Mouse (Mus musculus) brain, embryonic 14.5 days (tissue): ENCODE results near the gene Zmym6. TPM values are rescaled to one million over a fixed set of nuclear protein-coding genes. Genes with fewer than 3 reads are reported as not detected.
A peak's percentile ranks its signal among the peaks of the same experiment; 100 is the strongest.

Experiments
- DNase-seq: peaks from one replicate; pipeline ENCODE4 v3.0.0-alpha.2; 2011; ENCODE audit warnings: low read depth
- CTCF ChIP-seq: fragments of 200-500 bp; IDR thresholded peaks from 2 replicates; pipeline ENCODE4 v1.5.1; 2012; ENCODE audit warnings: inconsistent platforms, mild to moderate bottlenecking, moderate library complexity, borderline replicate concordance; ENCODE audit not compliant: insufficient read depth, insufficient read length; ENCODE audit errors: extremely low read depth
- POLR2A ChIP-seq: fragments of 200-500 bp; IDR thresholded peaks from 2 replicates; pipeline ENCODE4 v1.6.1; 2012; ENCODE audit warnings: mild to moderate bottlenecking, inconsistent platforms, borderline replicate concordance; ENCODE audit not compliant: poor library complexity, insufficient read depth, insufficient read length, severe bottlenecking; ENCODE audit errors: extremely low read depth
- polyA plus RNA-seq: library from polyadenylated mRNA; depleted of rRNA; stranded (reverse); fragments of >200 nt; gene quantifications from 2 replicates; pipeline ENCODE4 v1.2.3, GENCODE M21; 2012

Gene Zmym6
- polyA plus RNA-seq, 1 experiment, result 39.0 TPM

DNA sequence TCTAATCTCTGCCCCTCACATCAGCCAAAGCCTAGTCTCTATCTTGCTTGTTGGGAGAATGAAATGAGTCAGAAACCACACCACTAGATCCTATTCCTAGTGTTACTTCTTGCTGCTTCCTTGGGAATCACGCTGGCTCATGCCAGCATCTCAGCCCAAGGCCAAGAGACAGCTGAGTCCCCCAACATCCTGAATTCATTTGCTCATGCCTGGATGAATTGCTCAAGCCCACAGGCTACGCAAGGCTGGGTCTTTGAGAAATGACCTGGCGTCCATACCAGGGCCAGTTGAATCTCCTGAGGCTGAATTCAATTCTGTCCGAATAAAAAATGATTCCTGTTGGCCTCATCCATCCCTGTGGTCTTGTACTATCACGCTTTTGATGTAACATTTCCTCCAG is 60.4 kb downstream of the Zmym6 start:
- TF ChIP-seq POLR2A (no peak), CTCF (no peak)

DNA sequence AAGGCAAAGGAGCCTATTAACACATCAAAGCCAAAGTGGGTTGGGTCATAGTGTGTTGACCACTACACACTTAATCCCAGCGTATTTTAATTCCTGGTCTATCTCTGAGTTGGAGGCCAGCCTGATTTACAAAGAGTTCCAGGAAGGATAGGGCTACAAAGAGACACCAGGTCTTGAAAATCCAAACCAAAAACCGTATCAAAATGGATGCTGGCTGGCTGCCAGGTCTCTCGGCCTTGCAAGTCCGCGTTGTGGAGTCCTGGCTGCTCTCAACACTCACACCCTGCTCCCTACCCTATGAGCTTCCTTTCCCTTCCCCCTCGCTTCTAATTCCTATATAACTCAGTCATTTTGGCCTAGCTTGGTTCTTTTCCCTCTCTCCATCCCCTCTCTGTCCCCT is 61.3 kb downstream of the Zmym6 start:
- DNase-seq, result peak; percentile 50
- TF ChIP-seq CTCF, result no peak
- no peak for TF ChIP-seq POLR2A

More for the DNA sequence above, 60.4 kb downstream of the Zmym6 start:
- no peak for DNase-seq

GRCm38 (mm10) chr4:127150031-127150430 is 72.8 kb downstream of the Zmym6 start:
- DNase-seq, result no peak
- TF ChIP-seq CTCF, result no peak
- no peak for TF ChIP-seq POLR2A

GRCm38 (mm10) chr4:127153345-127153744 is 76.2 kb downstream of the Zmym6 start:
- TF ChIP-seq POLR2A, result no peak
- no peak for DNase-seq

DNA sequence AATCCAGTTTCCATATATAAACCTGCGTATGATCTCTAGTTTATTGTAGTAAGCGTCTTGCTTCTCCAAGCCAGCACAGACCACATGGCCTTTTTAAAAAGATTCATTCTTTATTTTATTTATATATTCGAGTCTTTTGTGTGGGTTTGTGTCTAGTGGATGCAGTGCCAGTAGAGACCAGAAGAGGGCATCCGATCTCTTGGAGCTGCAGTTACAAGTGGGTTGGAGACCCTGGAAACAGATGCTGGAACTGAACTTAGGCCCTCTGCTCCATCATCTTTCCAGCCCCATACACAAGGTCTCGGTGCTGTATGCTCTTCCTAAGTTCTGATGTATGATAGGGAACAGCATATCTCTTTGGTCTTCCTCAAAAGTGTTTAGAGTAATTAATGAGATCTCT is 78.6 kb downstream of the Zmym6 start:
- peak; percentile 18 for DNase-seq
- TF ChIP-seq POLR2A, result no peak
- TF ChIP-seq CTCF, result peak; percentile 24; the same call in 1 of the 2 replicates

DNA sequence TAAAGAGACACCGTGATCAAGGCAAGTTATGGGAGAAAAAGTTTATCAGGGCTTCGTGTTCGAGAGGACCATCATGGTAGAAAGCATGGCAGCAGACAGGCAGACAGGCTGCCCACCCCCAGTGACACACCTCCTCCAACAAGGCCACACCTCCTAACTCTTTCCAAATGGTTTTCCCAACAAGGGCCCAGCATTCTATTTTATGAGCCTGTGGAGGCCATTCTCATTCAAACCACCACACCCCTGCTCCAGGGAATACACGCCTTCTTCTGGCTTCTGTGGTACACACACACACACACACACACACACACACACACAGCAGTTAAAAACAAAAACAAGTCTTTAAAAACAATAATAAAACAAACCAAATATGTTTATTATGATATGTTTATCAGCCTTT is 80.6 kb downstream of the Zmym6 start:
- no peak for DNase-seq
- TF ChIP-seq POLR2A, result no peak
- no peak for TF ChIP-seq CTCF

DNA sequence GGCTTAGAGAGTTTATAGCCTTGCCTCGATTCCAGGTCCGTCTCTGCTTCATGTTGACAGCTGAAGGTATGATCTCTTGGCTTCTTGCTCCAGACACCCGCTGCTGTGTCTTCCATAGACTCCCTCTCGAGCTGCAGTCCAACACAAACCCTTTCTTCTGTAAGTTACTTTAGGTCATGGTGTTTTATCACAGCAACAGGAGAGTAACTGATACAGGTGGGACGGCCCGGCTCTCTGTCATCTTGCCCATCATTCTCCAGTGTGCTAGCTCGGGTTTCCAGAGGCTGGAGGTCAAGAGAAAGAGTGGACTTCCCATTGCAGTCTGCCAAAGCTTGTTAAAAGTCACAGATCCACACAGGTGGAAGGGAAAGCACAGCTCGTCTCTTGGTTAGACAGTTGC is 86.7 kb downstream of the Zmym6 start:
- no peak for DNase-seq
- TF ChIP-seq CTCF, result no peak
- no peak for TF ChIP-seq POLR2A

- no peak for DNase-seq
- TF ChIP-seq POLR2A (no peak), CTCF (no peak)
Observed at GRCm38 (mm10) chr4:127167096-127167495, 89.9 kb downstream of the Zmym6 start.

DNA sequence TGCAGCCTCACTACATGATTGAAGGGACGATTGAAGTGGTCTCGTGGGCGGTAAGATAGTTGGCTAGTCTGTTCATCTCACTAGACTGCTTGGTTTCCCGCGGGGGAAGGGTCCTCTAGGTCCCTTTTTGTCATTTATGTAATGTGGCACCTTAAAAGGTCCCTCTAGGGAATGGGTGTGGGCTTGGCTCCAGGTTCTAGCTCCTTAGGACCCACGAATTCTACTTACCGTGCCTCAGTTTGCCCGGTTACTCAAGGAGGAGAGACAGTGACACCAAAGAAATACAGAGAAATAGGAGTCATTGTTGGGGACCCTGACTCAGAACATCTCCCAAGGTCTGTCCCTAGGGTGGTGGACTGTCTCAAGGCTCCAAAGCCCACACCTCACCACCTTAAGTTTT is 90.5 kb downstream of the Zmym6 start:
- TF ChIP-seq CTCF (no peak), POLR2A (no peak)

GRCm38 (mm10) chr4:127168211-127168913 is 91.2 kb downstream of the Zmym6 start:
- TF ChIP-seq CTCF (no peak), POLR2A (0 out of 2 replicates have a peak, but pooled peaks have one; percentile 12)
- DNase-seq, result peak; percentile 80

More for the DNA sequence above, 90.5 kb downstream of the Zmym6 start:
- no peak for DNase-seq

- DNase-seq, result peak; percentile 64
- TF ChIP-seq CTCF (no peak), POLR2A (no peak)
Observed at GRCm38 (mm10) chr4:127168914-127169345, 91.7 kb downstream of the Zmym6 start, which contains the start of gene Dlgap3. Gene Dlgap3 (plus strand): TSS chr4:127169204.

DNA sequence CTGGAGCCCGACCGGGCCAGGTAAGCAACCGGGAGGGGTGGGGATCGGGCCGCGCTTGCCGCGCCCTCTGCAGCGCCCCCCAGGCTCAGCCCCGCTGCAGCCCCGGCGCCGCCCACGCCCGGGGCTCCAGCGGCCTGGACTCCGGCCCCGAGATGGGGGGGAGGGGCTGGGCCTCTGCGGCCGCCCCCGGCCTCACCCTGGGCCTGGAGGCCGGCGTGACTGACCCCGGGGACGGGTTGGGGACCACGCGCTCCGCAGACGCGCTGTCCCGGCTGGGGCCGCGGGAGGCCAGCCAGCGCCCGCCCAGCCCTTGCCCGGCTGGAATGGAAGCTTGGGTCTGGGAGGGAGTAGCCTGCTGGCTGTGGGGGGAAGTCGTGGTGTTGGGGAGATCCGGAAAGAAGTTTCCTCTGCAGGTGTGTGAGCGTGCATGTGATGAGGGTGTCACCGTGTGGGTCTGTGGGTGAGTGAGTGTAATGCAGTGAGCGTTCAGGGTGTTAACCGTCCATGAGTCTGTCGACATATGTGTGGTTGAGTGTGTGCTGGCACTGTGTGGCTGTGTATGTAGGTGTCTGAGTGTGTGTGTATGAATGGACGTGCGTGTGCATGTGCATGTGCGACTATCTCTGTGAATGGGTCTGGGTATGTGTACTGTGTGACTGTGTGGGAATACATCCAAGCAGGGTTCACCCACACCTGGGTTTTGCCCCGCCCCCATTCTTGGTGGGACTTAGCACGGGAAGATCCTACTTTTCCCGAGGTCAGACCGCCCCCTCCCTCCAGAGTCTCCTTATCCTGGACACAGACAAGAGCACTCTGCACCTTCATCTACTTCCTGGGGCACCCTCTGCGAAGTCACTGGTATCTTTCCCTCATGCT is 92.4 kb downstream of the Zmym6 start:
- no peak for TF ChIP-seq POLR2A
- TF ChIP-seq CTCF, result no peak
- peak; percentile 47 for DNase-seq

DNA sequence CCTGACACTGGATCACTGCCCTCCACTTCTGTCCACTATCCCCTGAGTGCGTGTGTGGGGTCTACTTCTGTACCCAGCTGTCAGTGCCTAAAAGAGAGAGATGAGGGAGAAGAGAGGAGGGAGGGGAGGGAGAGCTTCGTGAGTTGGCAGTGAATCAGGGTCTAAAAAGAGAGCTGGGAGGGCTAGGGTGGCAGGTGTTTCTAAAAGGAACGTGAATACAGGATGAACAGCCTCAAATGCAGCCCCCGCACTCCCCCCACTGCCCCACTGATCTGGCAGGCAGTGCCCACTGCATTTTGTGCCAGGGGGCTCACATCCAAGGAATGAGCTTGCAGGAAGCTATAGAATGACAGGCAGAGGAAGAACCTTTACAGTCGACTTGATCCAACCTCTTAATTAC is 93.7 kb downstream of the Zmym6 start:
- peak; percentile 87 for DNase-seq

More for the DNA sequence above, 93.7 kb downstream of the Zmym6 start:
- TF ChIP-seq POLR2A, result no peak
- no peak for TF ChIP-seq CTCF
